Mouse (Mus musculus): Measurements from ENCODE around the gene Noc4l. TPM values are rescaled to one million over a fixed set of nuclear protein-coding genes. Genes with fewer than 3 reads are reported as not detected.

Gene Noc4l
- total and polyA plus RNA-seq, 2 experiments from 2014 or later = 36.9 to 47.2 TPM

DNA sequence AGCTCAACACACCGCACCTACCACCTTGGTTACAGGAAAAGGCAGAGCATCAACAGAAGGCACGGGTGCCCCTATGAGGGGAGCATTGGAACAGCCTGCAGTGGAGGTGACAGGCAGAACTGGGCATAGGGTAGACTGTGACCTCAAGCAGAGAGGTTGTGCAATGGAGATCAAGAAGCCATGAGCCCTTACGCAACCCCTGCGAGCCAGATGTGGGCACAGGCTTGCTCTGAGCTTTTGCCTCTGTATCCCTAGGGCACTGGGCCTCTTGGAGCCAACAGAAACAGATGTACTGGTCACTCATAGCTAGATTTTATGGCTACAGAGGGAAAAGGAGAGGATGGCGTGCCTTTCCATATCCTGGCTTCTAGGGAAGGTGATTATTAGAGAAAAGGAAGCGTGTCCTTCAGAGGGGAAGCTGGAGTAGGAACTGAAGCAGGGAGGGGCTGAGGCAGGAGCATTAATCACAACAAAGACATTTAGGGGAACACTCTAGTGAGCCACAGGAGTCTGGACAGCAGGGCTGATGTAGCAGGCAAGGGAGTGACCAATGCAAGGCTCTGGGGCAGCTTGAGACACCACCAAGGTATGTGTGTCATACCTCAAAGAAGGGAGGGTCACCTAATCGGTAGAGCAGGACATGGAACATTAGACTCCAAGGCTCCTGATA lies 50.1 kb downstream of the Noc4l start:
- Histone ChIP-seq H3K27ac (ENCODE audit: low read depth, low read length) (no peak overlapping the region), H3K36me3 (ENCODE audit: insufficient read depth) (peaks cover 9% of the 10 kb centered on the region), H3K27me3 (ENCODE audit: insufficient read depth, low read length) (no peaks in the 10 kb centered on the region), H3K4me1 (ENCODE audit: insufficient read depth) (peaks cover 4% of the 10 kb centered on the region; the same call in 1 of the 2 replicates), H3K4me3 (ENCODE audit: low read depth, low read length) (no peak overlapping the region), H3K9me3 (ENCODE audit: low read length) (no peaks in the 10 kb centered on the region), H3K9ac (no peak overlapping the region), H3K4me2 (ENCODE audit: low read depth) (no peak overlapping the region)
- no peak for TF ChIP-seq CTCF (IDR thresholded peaks at IDR 0.05; ENCODE audit: low read depth)
- ATAC-seq = no peak
- 90% methylated on average over 7 of the region's 7 CpGs for WGBS
- DNase-seq = no peak

Small RNA genes lying within 50 kb of the gene (microRNA-seq; reads per million reads assigned to microRNA genes)
- gene Mir7026 = 2.2 to 2.7 reads per million in 2 experiments

Other genes with a start within 250 kb of the Noc4l start
- gene Fbrsl1, start 204.9 kb downstream of the Noc4l start, total RNA-seq (2014; rRNA removed) = 28.1 and 30.3 TPM in 2 replicates
- gene Fbrsl1, start 204.9 kb downstream of the Noc4l start, polyA plus RNA-seq (2015; fragmentation: Nextera tagmentation; extraction: Ambion mirVana) = 20.2 and 21.3 TPM in 2 replicates
- 27.8 and 29.3 TPM in 2 replicates for gene Galnt9, start 109.1 kb downstream of the Noc4l start, total RNA-seq (2014; rRNA removed)
- 20.0 and 21.2 TPM in 2 replicates for gene Galnt9, start 109.1 kb downstream of the Noc4l start, polyA plus RNA-seq (2015; fragmentation: Nextera tagmentation; extraction: Ambion mirVana)
- 9.8 and 13.5 TPM in 2 replicates for gene Ddx51, start within 50 bp of the Noc4l start, total RNA-seq (2014; rRNA removed)
- 9.3 and 12.8 TPM in 2 replicates for gene Ddx51, start within 50 bp of the Noc4l start, polyA plus RNA-seq (2015; fragmentation: Nextera tagmentation; extraction: Ambion mirVana)
- gene Ep400, start 117.3 kb upstream of the Noc4l start, total RNA-seq (2014; rRNA removed) = 60.8 and 66.4 TPM in 2 replicates
- 25.2 and 37.4 TPM in 2 replicates for gene Ep400, start 117.3 kb upstream of the Noc4l start, polyA plus RNA-seq (2015; fragmentation: Nextera tagmentation; extraction: Ambion mirVana)
- gene Pus1, start 127.2 kb upstream of the Noc4l start, total RNA-seq (2014; rRNA removed) = 13.5 and 14.2 TPM in 2 replicates
- gene Pus1, start 127.2 kb upstream of the Noc4l start, polyA plus RNA-seq (2015; fragmentation: Nextera tagmentation; extraction: Ambion mirVana) = 16.8 and 17.4 TPM in 2 replicates
- gene Ulk1, start 156.7 kb upstream of the Noc4l start, total RNA-seq (2014; rRNA removed) = 49.8 and 65.9 TPM in 2 replicates
- 16.8 and 20.8 TPM in 2 replicates for gene Ulk1, start 156.7 kb upstream of the Noc4l start, polyA plus RNA-seq (2015; fragmentation: Nextera tagmentation; extraction: Ambion mirVana)
- 10.8 and 16.0 TPM in 2 replicates for gene Hscb, start 186.4 kb upstream of the Noc4l start, total RNA-seq (2014; rRNA removed)
- 11.2 and 11.9 TPM in 2 replicates for gene Hscb, start 186.4 kb upstream of the Noc4l start, polyA plus RNA-seq (2015; fragmentation: Nextera tagmentation; extraction: Ambion mirVana)
- 2.9 and 3.8 TPM in 2 replicates for gene Chek2, start 186.6 kb upstream of the Noc4l start, total RNA-seq (2014; rRNA removed)
- gene Chek2, start 186.6 kb upstream of the Noc4l start, polyA plus RNA-seq (2015; fragmentation: Nextera tagmentation; extraction: Ambion mirVana) = 3.4 and 4.3 TPM in 2 replicates
- 50.4 and 58.2 TPM in 2 replicates for gene Ttc28, start 226.4 kb upstream of the Noc4l start, total RNA-seq (2014; rRNA removed)
- 12.6 and 14.5 TPM in 2 replicates for gene Ttc28, start 226.4 kb upstream of the Noc4l start, polyA plus RNA-seq (2015; fragmentation: Nextera tagmentation; extraction: Ambion mirVana)

All from forebrain, postnatal 0 days (tissue).